Mouse (Mus musculus): ENCODE data around the gene S1pr3.

Gene S1pr3

GRCm38 (mm10) chr13:51408519-51409001, at the start of gene S1pr3:
TSS of gene S1pr3 (plus strand) at chr13:51408639.
- DNase-seq (ENCODE audit: low read depth) = no peak

DNA sequence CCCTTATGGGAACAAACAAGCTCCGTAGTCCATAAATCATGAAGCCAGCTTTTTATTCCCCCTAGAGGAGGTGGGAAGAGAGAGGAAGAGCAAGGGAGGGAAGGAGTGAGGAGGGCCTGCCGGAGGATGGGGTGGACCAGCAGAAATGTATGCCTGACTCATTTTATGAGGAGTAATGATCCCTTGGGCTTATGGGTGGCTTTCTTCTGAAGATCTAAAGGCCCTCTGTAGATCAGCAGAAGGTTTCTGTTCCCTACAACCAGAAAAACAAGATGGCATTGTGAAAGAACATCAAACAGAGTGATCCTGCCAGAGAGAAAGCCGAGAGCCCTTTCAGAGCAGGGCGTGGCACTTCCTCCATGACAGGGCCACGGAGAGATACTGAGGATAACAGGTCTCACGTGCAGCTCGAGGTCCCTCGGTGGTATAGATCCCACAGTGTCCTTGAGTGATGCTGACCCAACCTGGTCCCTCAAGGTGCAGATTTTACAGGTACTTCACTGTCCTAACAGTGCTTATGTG, 47.9 kb upstream of the S1pr3 start:
- DNase-seq (ENCODE audit: low read depth) = no peak

DNA sequence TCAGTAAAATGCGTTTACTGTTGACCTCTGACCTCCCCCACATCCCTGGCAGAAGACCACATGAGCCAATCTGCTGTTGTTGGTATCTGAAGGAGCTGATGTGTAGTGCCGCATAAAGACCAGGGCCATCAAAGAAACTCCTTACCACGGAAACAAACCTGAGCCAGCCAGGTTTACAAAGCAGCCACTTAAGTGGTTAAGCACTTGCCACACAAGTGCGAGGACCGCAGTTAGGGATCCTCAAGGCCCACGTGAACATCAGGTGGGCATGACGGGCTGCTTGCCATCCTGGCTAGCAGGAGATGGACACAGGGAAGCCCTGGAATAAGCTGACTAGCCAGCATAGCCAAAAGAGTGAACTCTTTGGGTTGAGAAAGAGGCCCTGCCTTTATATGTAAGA, 45.0 kb upstream of the S1pr3 start:
- no peak for DNase-seq (ENCODE audit: low read depth)

- DNase-seq (ENCODE audit: low read depth) = no peak
Measured at GRCm38 (mm10) chr13:51363985-51364384, 44.5 kb upstream of the S1pr3 start.

GRCm38 (mm10) chr13:51365191-51365590, 43.2 kb upstream of the S1pr3 start:
- DNase-seq (ENCODE audit: low read depth) = no peak

DNA sequence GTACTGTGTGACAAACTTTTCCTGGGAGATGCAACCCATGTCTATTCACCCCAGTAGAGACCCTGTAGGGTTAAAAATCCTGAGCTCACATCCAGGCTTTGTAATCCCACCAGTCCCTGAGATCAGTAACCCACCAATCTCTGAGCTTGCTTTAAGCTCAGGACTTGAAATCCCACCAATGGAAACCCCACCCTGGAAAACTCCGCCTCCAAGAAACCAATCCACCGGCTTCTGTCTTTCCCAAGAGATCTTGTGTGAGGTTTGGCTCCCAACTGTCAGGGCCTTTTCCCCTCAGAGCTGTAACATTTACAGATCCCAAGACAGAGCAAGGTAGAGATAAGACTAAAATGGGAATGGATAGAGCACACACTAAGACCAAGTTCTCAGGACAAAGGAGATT, 40.1 kb upstream of the S1pr3 start:
- no peak for DNase-seq (ENCODE audit: low read depth)

GRCm38 (mm10) chr13:51369354-51369753, 39.1 kb upstream of the S1pr3 start:
- DNase-seq (ENCODE audit: low read depth) = no peak

GRCm38 (mm10) chr13:51373086-51373485, 35.4 kb upstream of the S1pr3 start:
- no peak for DNase-seq (ENCODE audit: low read depth)

GRCm38 (mm10) chr13:51374026-51374807, 34.2 kb upstream of the S1pr3 start:
- no peak for DNase-seq (ENCODE audit: low read depth)

- no peak for DNase-seq (ENCODE audit: low read depth)
Measured at GRCm38 (mm10) chr13:51378126-51378525, 30.3 kb upstream of the S1pr3 start.

- DNase-seq (ENCODE audit: low read depth) = no peak
Measured at GRCm38 (mm10) chr13:51379596-51379995, 28.8 kb upstream of the S1pr3 start.

DNA sequence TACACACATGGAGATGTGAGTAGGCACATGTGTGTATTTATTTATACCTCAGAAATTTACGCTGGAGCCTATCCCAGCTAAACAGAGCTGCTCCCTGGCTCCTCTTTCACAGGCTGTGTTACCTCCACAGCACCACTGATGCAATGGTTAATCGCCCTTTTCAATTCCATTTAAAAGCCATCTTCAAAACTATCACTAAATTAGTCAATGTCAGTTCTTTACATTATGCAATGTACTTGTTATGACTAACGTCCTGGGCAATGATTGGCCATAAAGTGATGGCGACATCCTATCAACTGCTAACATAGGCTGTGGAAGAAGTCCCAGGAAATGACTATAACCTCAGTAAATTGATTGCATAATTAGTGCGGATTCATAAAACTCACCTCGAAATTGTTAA, 26.9 kb upstream of the S1pr3 start:
- no peak for DNase-seq (ENCODE audit: low read depth)

DNA sequence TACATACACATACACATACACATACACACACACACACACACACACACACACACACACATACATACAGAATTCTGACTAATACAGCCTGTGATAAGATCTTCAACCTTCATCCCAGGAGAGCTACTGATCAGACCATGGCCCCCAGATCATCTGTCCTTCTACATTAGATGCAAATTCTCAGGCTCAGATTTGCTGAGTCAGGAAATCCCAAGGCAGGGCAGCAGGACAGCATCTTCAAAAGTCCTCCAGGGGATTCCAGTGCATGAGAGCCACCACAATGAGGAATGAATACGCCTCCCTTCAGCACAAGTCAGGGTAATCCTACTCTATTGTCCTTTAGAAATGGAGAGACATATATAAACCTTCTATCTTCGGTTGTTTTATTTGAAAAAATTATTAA, 23.5 kb upstream of the S1pr3 start:
- DNase-seq (ENCODE audit: low read depth) = no peak

DNA sequence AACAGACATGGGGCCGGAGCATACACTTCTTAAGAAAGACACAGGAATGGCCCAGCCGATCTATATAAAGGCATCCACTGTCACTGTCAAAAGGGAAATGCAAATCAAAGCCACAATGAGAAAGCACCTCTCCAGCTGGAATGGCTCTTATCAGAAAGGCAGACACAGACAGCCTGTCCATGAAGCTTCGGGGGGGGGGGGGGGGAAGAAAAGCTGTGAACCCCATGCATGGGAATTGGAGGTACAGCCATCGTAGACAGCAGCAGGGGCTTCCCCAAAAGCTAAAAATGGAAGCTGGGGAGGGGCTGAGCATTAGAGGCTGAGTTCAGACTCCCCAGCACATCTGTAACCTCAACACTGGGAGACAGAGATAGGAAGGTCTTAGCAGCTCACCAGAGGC, 20.5 kb upstream of the S1pr3 start:
- DNase-seq (ENCODE audit: low read depth) = no peak

GRCm38 (mm10) chr13:51390398-51390797, 18.0 kb upstream of the S1pr3 start:
- no peak for DNase-seq (ENCODE audit: low read depth)

DNA sequence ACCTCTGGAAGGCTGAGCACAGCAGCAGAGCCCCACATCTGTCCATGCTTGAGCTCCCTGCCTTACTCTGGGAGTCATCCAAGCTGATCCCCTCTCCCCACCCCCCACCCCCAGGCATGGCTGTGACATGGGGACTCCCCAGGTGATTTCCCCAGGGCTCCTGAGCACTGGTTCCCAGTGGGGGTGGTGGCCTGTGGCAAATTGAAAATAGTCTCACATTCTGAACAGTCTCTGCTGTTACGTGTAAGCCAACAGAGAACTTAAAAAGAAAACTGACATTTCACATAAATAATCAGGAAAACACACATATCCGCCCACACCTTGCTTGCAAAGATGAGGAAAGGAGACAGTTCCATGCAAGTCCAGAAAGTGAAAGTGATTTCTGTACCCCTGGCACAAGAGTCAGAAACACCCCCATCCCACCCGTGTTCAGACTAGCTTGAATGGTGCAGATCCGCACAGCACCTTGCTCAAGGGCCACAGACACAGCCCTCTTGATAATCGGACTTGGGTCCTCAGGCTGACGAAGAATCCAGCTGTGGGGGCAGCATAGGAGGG, 17.0 kb upstream of the S1pr3 start:
- no peak for DNase-seq (ENCODE audit: low read depth)

GRCm38 (mm10) chr13:51392256-51392655, 16.2 kb upstream of the S1pr3 start:
- no peak for DNase-seq (ENCODE audit: low read depth)

DNA sequence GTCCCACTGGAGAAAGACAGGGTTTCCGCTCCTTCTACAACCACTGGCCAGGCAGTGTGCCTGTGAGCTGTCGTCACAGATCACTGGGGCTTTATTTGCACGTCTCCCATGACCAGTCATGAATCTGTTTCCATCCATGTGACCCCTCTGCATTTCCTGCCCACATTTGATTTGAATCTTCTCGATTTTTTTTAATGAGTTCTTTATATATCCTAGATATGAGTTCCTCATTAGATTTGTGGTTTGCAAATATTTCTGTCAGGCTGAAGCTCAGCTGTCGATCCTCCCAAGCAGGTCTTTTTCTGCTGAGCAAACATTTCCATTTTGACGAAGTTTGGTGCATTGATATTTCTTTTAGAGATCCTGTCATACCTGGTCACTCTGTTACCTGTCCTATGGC, 10.6 kb upstream of the S1pr3 start:
- DNase-seq (ENCODE audit: low read depth) = no peak

- DNase-seq (ENCODE audit: low read depth) = no peak
Measured at GRCm38 (mm10) chr13:51399562-51399961, 8.9 kb upstream of the S1pr3 start.

GRCm38 (mm10) chr13:51400186-51400719, 8.2 kb upstream of the S1pr3 start:
- no peak for DNase-seq (ENCODE audit: low read depth)

DNA sequence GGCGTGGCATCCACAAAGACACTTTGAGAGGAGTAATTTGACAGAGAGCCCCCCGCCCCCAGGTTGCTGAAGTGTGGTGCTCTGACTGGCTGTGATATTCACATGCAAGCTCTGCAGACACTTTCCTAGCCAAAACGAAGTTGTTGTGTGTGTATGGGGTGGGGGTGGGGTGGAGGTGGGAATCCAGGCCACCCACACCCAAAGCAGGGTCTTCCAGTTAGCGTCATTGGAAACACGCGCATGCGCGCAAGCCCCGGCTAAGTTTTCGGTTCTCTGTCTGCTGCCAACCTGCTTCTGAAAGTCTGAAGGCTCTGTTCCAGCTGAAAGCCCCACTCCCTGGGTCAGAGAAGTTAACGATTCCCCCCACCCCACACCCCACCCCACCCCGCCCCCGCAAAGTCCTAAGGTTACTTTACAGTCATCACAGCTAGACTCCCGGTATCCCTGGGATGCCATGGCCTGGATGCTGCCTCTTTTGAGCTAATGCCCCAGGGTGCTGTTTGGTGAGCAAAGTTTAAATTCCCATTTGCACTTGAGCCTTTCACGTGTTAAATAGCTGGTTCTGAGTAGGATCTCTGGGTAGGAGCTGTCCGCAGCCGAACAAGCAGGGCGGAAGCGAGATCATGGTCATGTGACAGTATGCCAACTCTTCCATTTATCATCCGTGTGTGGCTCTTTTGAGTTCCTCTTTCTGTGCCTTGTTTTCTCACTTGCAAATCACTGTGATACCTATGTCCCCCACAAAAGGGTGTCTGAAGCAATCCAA, 7.5 kb upstream of the S1pr3 start:
- no peak for DNase-seq (ENCODE audit: low read depth)

DNA sequence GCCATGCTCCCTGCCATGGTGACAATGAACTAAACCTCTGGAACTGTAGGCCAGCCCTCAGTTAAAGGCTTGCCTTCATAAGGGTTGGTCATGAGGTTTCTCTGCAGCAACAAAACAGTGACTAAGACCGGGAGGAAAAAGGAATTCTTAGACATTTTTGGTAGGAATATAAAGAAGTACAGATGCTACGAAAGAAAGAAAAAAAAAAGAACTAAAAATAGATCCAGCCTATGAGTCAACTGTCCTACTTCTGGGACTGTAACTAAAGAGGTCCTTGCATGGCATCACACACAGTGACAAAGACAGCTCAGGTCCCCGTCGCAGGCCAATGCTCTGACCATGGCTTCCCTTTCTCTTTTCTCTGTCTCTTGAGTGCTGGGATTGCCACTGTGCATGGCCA, 3.9 kb upstream of the S1pr3 start:
- no peak for DNase-seq (ENCODE audit: low read depth)
